ENCODE assay signal across 14 mouse cellular contexts in genomic region chr8:104375959-104376358, GRCm38 (mm10). TPM values are rescaled to one million over a fixed set of nuclear protein-coding genes. Genes with fewer than 3 reads are reported as not detected.
DNase-seq lines count a peak whose midpoint lies in the region; ATAC-seq lines count a peak whose summit lies in the region.
"Had no signal": no experiment of that assay in that cellular context is flagged by ENCODE, and none has a peak within 500 bp of the region (broad histone marks: within the 10 kb centered on the region; RNA-seq: fewer than 3 reads in every experiment).

No protein-coding gene starts in this region.

- no peak overlapping the region for H3K27ac ChIP-seq in forebrain, embryonic 15.5 days (replicated peaks)
- no peak overlapping the region; the same call in 1 of the 2 replicates for H3K27ac ChIP-seq in forebrain, embryonic 13.5 days
- H3K27ac ChIP-seq in kidney, embryonic 14.5 days (ENCODE audit: low read depth, low read length): peak overlapping the region; percentile 90
- peak overlapping the region; percentile 54; the same call in 1 of the 2 replicates for H3K27ac ChIP-seq in embryonic facial prominence, embryonic 10.5 days (replicated peaks)
- peak overlapping the region; percentile 25; the same call in 1 of the 2 replicates for H3K27ac ChIP-seq in midbrain, embryonic 13.5 days
- H3K27ac ChIP-seq: midbrain, embryonic 12.5 days had no signal

- no peaks in the 10 kb centered on the region for H3K9me3 ChIP-seq in forebrain, embryonic 15.5 days
- H3K9me3 ChIP-seq in forebrain, embryonic 13.5 days (replicated peaks): no peaks in the 10 kb centered on the region
- H3K9me3 ChIP-seq in kidney, embryonic 14.5 days (ENCODE audit: control insufficient read depth, low read length): no peaks in the 10 kb centered on the region
- no peaks in the 10 kb centered on the region for H3K9me3 ChIP-seq in embryonic facial prominence, embryonic 10.5 days
- H3K9me3 ChIP-seq in midbrain, embryonic 13.5 days: no peaks in the 10 kb centered on the region
- H3K9me3 ChIP-seq: midbrain, embryonic 12.5 days had no signal

- no peaks in the 10 kb centered on the region for H3K36me3 ChIP-seq in forebrain, embryonic 15.5 days
- H3K36me3 ChIP-seq in forebrain, embryonic 13.5 days (ENCODE audit: poor library complexity, severe bottlenecking): no peaks in the 10 kb centered on the region
- no peaks in the 10 kb centered on the region for H3K36me3 ChIP-seq in kidney, embryonic 14.5 days (ENCODE audit: control insufficient read depth, insufficient read depth, low read length)
- H3K36me3 ChIP-seq in embryonic facial prominence, embryonic 10.5 days (replicated peaks): no peaks in the 10 kb centered on the region
- no peaks in the 10 kb centered on the region for H3K36me3 ChIP-seq in midbrain, embryonic 13.5 days
- H3K36me3 ChIP-seq: midbrain, embryonic 12.5 days had no signal

- H3K27me3 ChIP-seq in forebrain, embryonic 15.5 days: no peaks in the 10 kb centered on the region
- no peaks in the 10 kb centered on the region for H3K27me3 ChIP-seq in forebrain, embryonic 13.5 days
- H3K27me3 ChIP-seq in kidney, embryonic 14.5 days (ENCODE audit: control insufficient read depth, insufficient read depth, low read length): no peaks in the 10 kb centered on the region
- H3K27me3 ChIP-seq in embryonic facial prominence, embryonic 10.5 days (replicated peaks; ENCODE audit: low read depth, poor library complexity, severe bottlenecking): no peaks in the 10 kb centered on the region
- H3K27me3 ChIP-seq in midbrain, embryonic 13.5 days: no peaks in the 10 kb centered on the region
- H3K27me3 ChIP-seq: midbrain, embryonic 12.5 days; Patski had no signal

- 0 out of 2 replicates have a peak, but pooled peaks have one; percentile 17 for ATAC-seq in forebrain, embryonic 15.5 days (replicated peaks)
- no peak for ATAC-seq in forebrain, embryonic 13.5 days
- no peak for ATAC-seq in kidney, embryonic 14.5 days (ENCODE audit: low FRiP score, low TSS enrichment)
- no peak for ATAC-seq in midbrain, embryonic 13.5 days
- no peak for ATAC-seq in CD4-positive, CD25-positive, alpha-beta regulatory T cell, adult 4 months

- H3K4me1 ChIP-seq in forebrain, embryonic 15.5 days: peaks cover 23% of the 10 kb centered on the region
- H3K4me1 ChIP-seq in forebrain, embryonic 13.5 days: peaks cover 22% of the 10 kb centered on the region
- peaks cover 20% of the 10 kb centered on the region for H3K4me1 ChIP-seq in kidney, embryonic 14.5 days (ENCODE audit: control insufficient read depth, insufficient read depth, low read length)
- H3K4me1 ChIP-seq in embryonic facial prominence, embryonic 10.5 days: peaks cover 49% of the 10 kb centered on the region
- peaks cover 26% of the 10 kb centered on the region for H3K4me1 ChIP-seq in midbrain, embryonic 13.5 days (replicated peaks)

- H3K4me3 ChIP-seq in forebrain, embryonic 15.5 days: no peak overlapping the region
- no peak overlapping the region for H3K4me3 ChIP-seq in forebrain, embryonic 13.5 days
- no peak overlapping the region for H3K4me3 ChIP-seq in kidney, embryonic 14.5 days (ENCODE audit: low read length)
- H3K4me3 ChIP-seq in embryonic facial prominence, embryonic 10.5 days: no peak overlapping the region
- H3K4me3 ChIP-seq in midbrain, embryonic 13.5 days (replicated peaks): no peak overlapping the region
- H3K4me3 ChIP-seq: midbrain, embryonic 12.5 days had no signal

- DNase-seq in kidney, postnatal 10 days: no peak
- no peak for DNase-seq in embryonic facial prominence, embryonic 10.5 days (ENCODE audit: low spot score)
- DNase-seq in layer of hippocampus, postnatal 25 days (ENCODE audit: extremely low spot score in 1 of 2, low spot score in 1 of 2): no peak
- DNase-seq: adrenal gland, postnatal 25 days; kidney, adult 11 months had no signal

- WGBS in forebrain, embryonic 15.5 days: 53% methylated on average over 5 of the region's 5 CpGs
- 55% methylated on average over 5 of the region's 5 CpGs for WGBS in forebrain, embryonic 13.5 days
- WGBS in kidney, embryonic 14.5 days: 64% methylated on average over 5 of the region's 5 CpGs
- WGBS in embryonic facial prominence, embryonic 10.5 days: 67% methylated on average over 5 of the region's 5 CpGs
- WGBS in midbrain, embryonic 13.5 days: 51% methylated on average over 5 of the region's 5 CpGs

- H3K4me2 ChIP-seq in forebrain, embryonic 15.5 days (replicated peaks): no peak overlapping the region
- no peak overlapping the region for H3K4me2 ChIP-seq in forebrain, embryonic 13.5 days
- no peak overlapping the region for H3K4me2 ChIP-seq in kidney, embryonic 14.5 days (replicated peaks; ENCODE audit: low read depth, low read length)
- no peak overlapping the region for H3K4me2 ChIP-seq in midbrain, embryonic 13.5 days (replicated peaks)
- H3K4me2 ChIP-seq: midbrain, embryonic 12.5 days had no signal

- H3K9ac ChIP-seq in forebrain, embryonic 15.5 days (replicated peaks): no peak overlapping the region
- no peak overlapping the region for H3K9ac ChIP-seq in forebrain, embryonic 13.5 days
- no peak overlapping the region for H3K9ac ChIP-seq in kidney, embryonic 14.5 days (ENCODE audit: low read depth, low read length)
- no peak overlapping the region for H3K9ac ChIP-seq in midbrain, embryonic 13.5 days (replicated peaks)
- H3K9ac ChIP-seq: midbrain, embryonic 12.5 days had no signal

RNA-seq across cellular contexts. Expression of gene Cmtm4, which starts 19.6 kb away (rescaled TPM):
- polyA plus RNA-seq in forebrain, embryonic 15.5 days (2015; fragmentation: Nextera tagmentation; extraction: Ambion mirVana): 2.6 and 2.9 TPM in 2 replicates
- 2.6 TPM in 2 replicates for polyA plus RNA-seq in forebrain, embryonic 13.5 days (2015; fragmentation: Nextera tagmentation; extraction: Ambion mirVana)
- 5.6 and 6.4 TPM in 2 replicates for polyA plus RNA-seq in kidney, embryonic 14.5 days (2014; fragmentation: Nextera tagmentation; extraction: Ambion mirVana)
- 2.2 and 2.4 TPM in 2 replicates for polyA plus RNA-seq in embryonic facial prominence, embryonic 10.5 days (2016; fragmentation: Nextera tagmentation; extraction: Ambion mirVana)
- polyA plus RNA-seq in midbrain, embryonic 13.5 days (2015; fragmentation: Nextera tagmentation; extraction: Ambion mirVana): 1.8 TPM in 2 replicates
- polyA plus RNA-seq in CD4-positive, CD25-positive, alpha-beta regulatory T cell, adult 4 months (2017; shearing (Covaris generic)): under 1 TPM; 0.16 to 0.43 TPM
- total RNA-seq in layer of hippocampus, postnatal 25 days (2021): 10 to 100 TPM; 53.2 to 56.9 TPM

RNA-seq across cellular contexts. Expression of gene Cmtm3, which starts 36.7 kb away (rescaled TPM):
- 32.7 and 34.3 TPM in 2 replicates for polyA plus RNA-seq in forebrain, embryonic 15.5 days (2015; fragmentation: Nextera tagmentation; extraction: Ambion mirVana)
- polyA plus RNA-seq in forebrain, embryonic 13.5 days (2015; fragmentation: Nextera tagmentation; extraction: Ambion mirVana): 31.6 and 36.1 TPM in 2 replicates
- polyA plus RNA-seq in kidney, embryonic 14.5 days (2014; fragmentation: Nextera tagmentation; extraction: Ambion mirVana): 167 and 169 TPM in 2 replicates
- 93.4 and 105 TPM in 2 replicates for polyA plus RNA-seq in embryonic facial prominence, embryonic 10.5 days (2016; fragmentation: Nextera tagmentation; extraction: Ambion mirVana)
- polyA plus RNA-seq in midbrain, embryonic 13.5 days (2015; fragmentation: Nextera tagmentation; extraction: Ambion mirVana): 31.4 and 34.9 TPM in 2 replicates
- 10 to 100 TPM; 17.4 to 22.8 TPM for polyA plus RNA-seq in CD4-positive, CD25-positive, alpha-beta regulatory T cell, adult 4 months (2017; shearing (Covaris generic))
- total RNA-seq in layer of hippocampus, postnatal 25 days (2021): 10 to 100 TPM; 12.4 to 16.5 TPM

RNA-seq across cellular contexts. Expression of gene Cmtm2b, which starts 53.9 kb away (rescaled TPM):
- not detected in 2 replicates for polyA plus RNA-seq in forebrain, embryonic 15.5 days (2015; fragmentation: Nextera tagmentation; extraction: Ambion mirVana)
- polyA plus RNA-seq in forebrain, embryonic 13.5 days (2015; fragmentation: Nextera tagmentation; extraction: Ambion mirVana): not detected in 2 replicates
- not detected in 2 replicates for polyA plus RNA-seq in kidney, embryonic 14.5 days (2014; fragmentation: Nextera tagmentation; extraction: Ambion mirVana)
- polyA plus RNA-seq in embryonic facial prominence, embryonic 10.5 days (2016; fragmentation: Nextera tagmentation; extraction: Ambion mirVana): not detected in 2 replicates
- not detected in 2 replicates for polyA plus RNA-seq in midbrain, embryonic 13.5 days (2015; fragmentation: Nextera tagmentation; extraction: Ambion mirVana)
- not detected for polyA plus RNA-seq in CD4-positive, CD25-positive, alpha-beta regulatory T cell, adult 4 months (2017; shearing (Covaris generic))
- total RNA-seq in layer of hippocampus, postnatal 25 days (2021): not detected
- total RNA-seq: adrenal gland, postnatal 25 days; common myeloid progenitor, adult 5-6 weeks; left cerebral cortex, postnatal 25 days had no signal
- polyA plus RNA-seq: midbrain, embryonic 12.5 days; Patski had no signal

RNA-seq across cellular contexts. Expression of gene Gm11020, which starts 54.6 kb away (rescaled TPM):
- polyA plus RNA-seq in forebrain, embryonic 15.5 days (2015; fragmentation: Nextera tagmentation; extraction: Ambion mirVana): not detected in 2 replicates
- not detected in 2 replicates for polyA plus RNA-seq in forebrain, embryonic 13.5 days (2015; fragmentation: Nextera tagmentation; extraction: Ambion mirVana)
- not detected in 2 replicates for polyA plus RNA-seq in kidney, embryonic 14.5 days (2014; fragmentation: Nextera tagmentation; extraction: Ambion mirVana)
- not detected in 2 replicates for polyA plus RNA-seq in embryonic facial prominence, embryonic 10.5 days (2016; fragmentation: Nextera tagmentation; extraction: Ambion mirVana)
- not detected in 2 replicates for polyA plus RNA-seq in midbrain, embryonic 13.5 days (2015; fragmentation: Nextera tagmentation; extraction: Ambion mirVana)
- not detected for polyA plus RNA-seq in CD4-positive, CD25-positive, alpha-beta regulatory T cell, adult 4 months (2017; shearing (Covaris generic))
- not detected for total RNA-seq in layer of hippocampus, postnatal 25 days (2021)
- total RNA-seq: adrenal gland, postnatal 25 days; common myeloid progenitor, adult 5-6 weeks; left cerebral cortex, postnatal 25 days had no signal
- polyA plus RNA-seq: midbrain, embryonic 12.5 days; Patski had no signal

Comparison
In these comparisons a context has a peak if more than half of its experiments do, and no peak if none do; other contexts are left out.
1. H3K27ac ChIP-seq: peak in kidney, embryonic 14.5 days (single experiment), embryonic facial prominence, embryonic 10.5 days (single experiment) and midbrain, embryonic 13.5 days (single experiment); none in forebrain, embryonic 15.5 days (single experiment) and forebrain, embryonic 13.5 days (single experiment).